Mouse (Mus musculus): ENCODE measurements around the gene Ano4.

- TF ChIP-seq CTCF (IDR thresholded peaks at IDR 0.05; ENCODE audit: borderline replicate concordance, extremely low read depth, insufficient read depth, insufficient read length) (no peak), POLR2A (IDR thresholded peaks at IDR 0.05; ENCODE audit: borderline replicate concordance, extremely low read depth, insufficient read depth, insufficient read length, poor library complexity, severe bottlenecking) (peak; percentile 34; the same call in 1 of the 2 replicates)
Measured at GRCm38 (mm10) chr10:89256762-89257456, 87.7 kb downstream of the Ano4 start.
